Mouse (Mus musculus) heart, postnatal 0 days (tissue): ENCODE results near the gene Zfp984.
"Not testable (repeated sequence)": the region's sequence is repeated elsewhere in the genome, so short reads cannot be mapped to it uniquely, and the experiment has no call there.

ENCODE experiments used
- CTCF ChIP-seq: IDR thresholded peaks from 2 replicates; pipeline ENCODE4 v1.5.1; 2016; ENCODE audit warnings: antibody characterized with exemption, control low read depth, low read depth
- EP300 ChIP-seq: IDR thresholded peaks from 2 replicates; pipeline ENCODE4 v1.6.1; 2016; ENCODE audit warnings: antibody characterized with exemption, low read depth

DNA sequence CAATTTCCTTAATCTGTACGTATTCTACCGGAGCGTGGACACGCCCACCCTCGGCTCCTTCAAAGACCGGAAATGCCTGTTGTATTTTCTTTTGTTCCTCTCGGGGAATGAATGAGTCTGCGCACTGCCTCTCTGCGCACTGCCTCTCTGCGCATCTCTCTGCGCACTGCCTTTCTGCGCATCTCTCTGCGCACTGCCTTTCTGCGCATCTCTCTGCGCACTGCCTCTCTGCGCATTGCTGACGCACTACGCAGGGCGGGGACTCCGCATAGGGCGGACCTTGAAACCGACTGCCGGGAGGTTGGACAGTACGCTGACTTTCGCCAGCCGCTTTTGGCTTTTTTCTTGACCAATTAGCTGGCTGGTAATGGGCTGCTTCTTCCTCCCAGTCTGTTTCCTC, 29.7 kb upstream of the Zfp984 start:
- not testable (repeated sequence) for TF ChIP-seq CTCF, EP300
